Mouse (Mus musculus) monocyte, adult 2 months (primary cell): ENCODE results near the gene Osbpl5.

Experiments
- DNase-seq, 2 experiments: peaks; one replicate each; pipeline ENCODE4 v3.0.0; 2022; ENCODE audit warnings: low spot score in 2 of 2, low read depth in 1 of 2

Gene Osbpl5

GRCm38 (mm10) chr7:143756125-143757026 lies at the start of gene Osbpl5:
Osbpl5 (minus strand) TSS chr7:143756985.
- DNase-seq = no peak

DNA sequence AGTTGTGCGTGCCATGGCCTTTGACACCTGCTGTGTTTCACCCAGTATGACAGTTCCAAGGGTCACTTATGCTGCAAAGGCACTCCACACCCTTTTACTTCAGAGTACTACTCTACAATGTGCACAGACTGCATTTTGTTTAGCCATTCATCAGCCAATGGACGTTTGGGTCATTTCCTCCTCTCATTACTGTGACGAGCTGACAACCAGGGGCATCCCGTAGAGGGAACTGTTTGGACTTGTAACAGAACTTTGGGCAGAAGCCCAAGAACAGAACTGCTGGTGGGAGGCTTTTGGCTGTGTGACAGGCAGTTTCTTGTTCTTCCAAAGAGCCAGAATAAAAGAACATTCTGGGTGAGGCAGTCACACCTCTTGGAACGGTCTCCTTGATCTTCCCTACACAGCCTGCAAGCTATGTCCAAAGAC lies 48.4 kb upstream of the Osbpl5 start:
- DNase-seq = no peak

DNA sequence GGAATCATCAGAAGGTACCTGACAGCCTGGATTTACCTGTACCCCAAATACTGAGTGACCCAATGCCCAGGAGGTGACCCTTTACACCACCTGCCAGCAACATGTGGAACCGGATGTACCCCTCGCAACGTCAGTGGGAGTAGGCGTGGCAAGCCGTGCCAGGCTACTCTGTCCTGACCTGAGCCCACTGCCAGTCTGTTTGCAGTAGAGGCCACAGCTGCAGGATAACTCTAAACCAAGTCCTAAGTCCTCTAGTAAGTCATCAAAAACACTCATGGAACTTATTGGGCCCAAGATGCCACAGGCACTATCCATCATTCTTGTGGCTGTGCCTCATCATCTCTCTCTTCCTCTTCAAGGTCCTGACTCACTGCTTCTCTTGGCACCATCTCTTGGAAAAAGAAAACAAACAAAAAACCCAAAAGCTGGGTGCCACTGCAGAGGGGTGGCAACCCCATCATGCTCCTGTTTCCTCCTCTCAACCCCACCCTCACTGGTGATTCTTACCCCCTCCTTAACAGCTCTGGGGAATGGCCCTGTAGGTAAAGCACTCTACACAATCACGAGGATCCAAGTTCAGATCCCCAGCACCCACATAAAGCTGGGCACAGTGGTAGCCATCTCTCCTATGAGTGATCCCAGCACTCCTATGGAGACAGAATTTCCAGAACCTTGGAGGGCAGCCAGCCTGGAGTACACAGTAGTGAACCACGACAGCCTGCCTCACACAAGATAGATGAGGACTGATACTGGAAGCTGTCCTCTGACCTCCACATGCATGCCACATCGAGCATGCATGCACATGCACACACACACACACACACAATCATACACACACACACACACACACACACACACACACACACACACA lies 44.6 kb upstream of the Osbpl5 start:
- DNase-seq = no peak

- DNase-seq = no peak
These were observed 44.0 kb upstream of the Osbpl5 start for GRCm38 (mm10) chr7:143800770-143801169.

DNA sequence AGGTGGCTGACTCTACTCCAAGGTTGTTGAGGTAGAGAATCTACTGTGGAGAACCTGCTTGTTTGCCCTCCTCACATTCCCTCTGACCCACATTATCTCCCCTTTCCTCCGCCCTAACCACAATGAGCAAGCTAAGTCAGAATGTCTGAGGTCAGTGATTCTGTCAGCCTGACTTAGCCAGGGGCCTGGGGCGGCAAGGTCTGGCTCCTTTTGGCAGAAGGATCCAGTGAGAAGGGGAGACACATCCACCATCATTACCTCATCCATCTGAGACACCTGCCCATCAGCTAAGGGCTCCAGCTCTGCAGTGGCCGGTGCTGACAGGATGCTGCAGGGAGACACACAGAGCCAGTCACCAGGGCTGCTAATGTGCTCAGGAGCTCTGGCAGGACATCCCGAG lies 42.0 kb upstream of the Osbpl5 start:
- DNase-seq = no peak

GRCm38 (mm10) chr7:143793121-143793520 lies 36.3 kb upstream of the Osbpl5 start:
- no peak for DNase-seq

DNA sequence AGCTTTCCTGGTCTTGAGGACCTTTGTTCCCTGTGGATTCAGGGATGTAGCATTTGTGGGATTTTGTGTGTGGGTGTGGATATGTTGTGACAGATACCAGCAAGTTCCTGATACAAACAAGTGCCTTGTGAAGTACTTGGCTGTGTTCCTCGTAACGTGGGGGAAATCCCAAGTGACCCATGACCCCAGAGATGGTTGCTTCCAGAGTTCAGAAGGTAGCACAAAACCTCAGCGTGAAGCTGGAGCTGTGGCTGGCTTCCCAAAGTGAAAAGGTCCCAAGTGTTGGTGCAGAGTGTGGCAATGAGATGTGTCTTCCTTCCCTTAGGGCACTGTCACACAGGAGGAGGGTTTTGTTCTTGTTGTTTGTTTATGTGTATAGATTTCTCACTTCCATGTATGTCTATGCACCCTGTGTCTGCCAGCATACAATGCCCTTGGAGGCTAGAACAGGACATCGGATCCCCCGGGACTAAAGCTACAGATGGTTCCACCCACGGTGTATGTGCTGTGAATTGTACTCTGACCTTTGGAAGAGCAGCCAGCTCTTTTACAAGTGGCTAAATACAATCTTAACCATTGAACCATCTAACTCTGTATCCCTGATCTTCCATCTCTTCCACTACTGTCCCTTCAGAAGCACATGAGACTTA lies 35.7 kb upstream of the Osbpl5 start:
- no peak for DNase-seq

DNA sequence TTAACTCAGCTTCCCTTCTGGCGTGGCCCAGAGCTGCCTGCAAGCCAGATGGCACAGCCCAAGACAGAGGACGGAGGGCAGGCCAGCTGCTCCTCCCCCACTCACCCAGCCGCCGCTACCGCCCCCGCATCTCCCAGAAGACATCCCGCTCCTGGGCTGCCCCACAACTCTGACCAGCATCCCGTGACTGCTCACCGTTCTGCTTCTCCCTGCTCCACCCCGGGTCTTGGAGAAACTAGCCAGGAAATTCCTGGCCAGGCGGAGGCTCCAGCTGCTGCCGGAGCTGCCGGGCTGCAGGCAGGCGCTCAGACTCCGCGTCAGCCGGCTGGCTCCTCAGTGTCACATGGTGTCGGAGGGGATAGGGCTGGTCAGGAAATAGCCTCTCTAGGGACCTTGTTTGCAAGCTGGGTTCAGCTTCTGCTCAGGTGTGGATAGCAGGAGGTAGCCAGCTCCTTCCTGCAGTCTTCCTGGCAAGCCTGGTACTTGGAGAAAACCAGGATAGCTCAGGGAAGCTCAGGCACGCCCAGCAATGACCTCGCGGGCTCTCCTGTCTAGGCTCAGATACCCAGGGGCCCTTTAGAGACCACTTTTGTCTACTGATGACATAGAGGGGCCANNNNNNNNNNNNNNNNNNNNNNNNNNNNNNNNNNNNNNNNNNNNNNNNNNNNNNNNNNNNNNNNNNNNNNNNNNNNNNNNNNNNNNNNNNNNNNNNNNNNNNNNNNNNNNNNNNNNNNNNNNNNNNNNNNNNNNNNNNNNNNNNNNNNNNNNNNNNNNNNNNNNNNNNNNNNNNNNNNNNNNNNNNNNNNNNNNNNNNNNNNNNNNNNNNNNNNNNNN lies 27.4 kb upstream of the Osbpl5 start, which contains the start of gene Mrgpre:
Gene Mrgpre (minus strand): TSS at position 505 of the 834 bp plus-strand sequence.
- DNase-seq = no peak

DNA sequence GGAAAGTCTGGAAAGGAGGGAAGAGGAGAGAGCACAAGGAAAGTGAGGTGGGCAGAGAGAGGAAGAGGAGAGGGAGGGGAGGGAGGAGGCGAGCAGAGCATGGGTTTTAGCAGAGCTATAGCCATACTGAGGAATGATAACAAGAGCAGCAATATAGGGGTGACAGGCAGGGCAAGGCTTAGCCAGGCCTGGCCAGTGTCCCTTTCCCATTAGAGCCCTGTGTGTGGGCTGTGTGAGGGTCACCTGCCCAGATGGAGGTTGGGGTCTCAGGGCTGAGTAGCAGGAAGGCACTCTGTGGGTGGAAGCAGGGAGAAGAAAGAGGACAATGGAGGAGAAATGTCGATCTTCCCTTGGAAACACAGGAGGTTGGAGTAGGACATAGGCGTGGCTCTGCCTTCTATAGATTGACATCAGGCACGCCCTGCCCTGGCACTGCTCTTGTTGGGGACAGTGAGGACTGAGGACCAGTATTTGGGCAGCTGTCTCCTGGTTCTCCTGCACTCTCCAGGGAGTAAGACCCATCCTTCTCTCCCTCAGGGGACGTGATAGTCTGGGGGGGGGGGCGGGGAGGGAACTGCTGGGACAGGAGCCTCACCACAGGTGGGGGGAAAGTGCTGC lies 26.7 kb upstream of the Osbpl5 start:
- no peak for DNase-seq

GRCm38 (mm10) chr7:143777375-143777774 lies 20.6 kb upstream of the Osbpl5 start:
- DNase-seq = no peak

GRCm38 (mm10) chr7:143776137-143776536 lies 19.4 kb upstream of the Osbpl5 start:
- DNase-seq = no peak

DNA sequence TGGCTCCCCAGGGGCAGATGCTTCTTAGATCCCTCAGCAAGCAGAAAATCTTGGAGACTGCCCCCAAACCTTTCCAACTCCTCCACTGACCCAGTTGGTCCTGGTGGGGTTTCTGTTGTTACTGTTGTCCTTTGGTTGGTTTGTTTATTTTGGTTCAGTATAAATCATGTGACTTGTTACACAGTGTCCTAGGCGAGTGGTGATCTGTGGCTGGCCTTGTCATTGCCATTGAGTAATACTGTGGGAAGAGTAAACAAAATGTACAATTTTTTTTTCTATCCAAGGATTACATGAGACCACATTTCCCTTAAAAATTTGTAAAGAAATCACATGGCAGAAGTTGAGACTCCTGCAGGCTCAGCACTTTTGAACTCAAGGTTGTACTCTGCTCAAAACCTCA lies 12.7 kb upstream of the Osbpl5 start:
- no peak for DNase-seq

DNA sequence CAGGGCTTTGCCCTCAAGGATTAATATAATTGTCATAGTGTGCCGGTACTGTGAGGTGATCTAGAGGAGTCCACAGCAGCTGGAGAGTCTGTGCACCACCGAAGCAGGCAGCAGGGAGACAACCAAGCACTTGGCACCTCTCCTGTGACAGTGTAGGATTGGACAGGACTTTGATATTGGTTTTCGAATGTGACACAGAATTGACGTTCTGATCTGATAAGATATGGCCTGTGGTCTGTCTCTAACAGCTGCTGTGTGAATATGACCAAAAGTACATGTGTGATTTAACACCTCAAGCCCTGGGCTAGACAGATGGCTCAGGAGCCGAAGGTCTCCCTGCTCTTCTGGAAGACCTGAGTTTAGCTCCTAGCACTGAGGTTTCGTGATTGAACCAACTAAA lies 11.5 kb upstream of the Osbpl5 start:
- no peak for DNase-seq

DNA sequence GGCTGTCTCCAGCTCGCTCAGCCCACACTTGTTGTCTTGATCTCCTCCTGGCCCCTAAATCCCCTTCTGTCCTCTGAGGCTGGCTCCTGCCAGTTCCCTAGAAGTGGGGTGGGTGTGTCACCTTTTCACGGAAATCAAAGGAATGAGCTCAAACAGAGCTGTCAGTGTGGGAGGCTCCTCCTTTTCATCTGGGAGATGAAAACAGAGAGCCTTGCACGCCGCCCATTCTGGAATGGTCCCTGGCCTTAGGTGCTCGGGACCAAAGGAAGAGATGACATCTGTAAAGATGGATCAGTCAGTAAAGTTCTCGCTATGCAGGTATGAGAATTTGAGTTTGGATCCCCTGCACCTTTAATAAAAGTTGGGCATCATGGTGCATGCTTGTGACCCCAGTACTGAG lies 10.1 kb upstream of the Osbpl5 start, which contains the start of gene Mrgprg:
Gene Mrgprg (minus strand): TSS at position 101 of the 400 bp plus-strand sequence.
- no peak for DNase-seq

DNA sequence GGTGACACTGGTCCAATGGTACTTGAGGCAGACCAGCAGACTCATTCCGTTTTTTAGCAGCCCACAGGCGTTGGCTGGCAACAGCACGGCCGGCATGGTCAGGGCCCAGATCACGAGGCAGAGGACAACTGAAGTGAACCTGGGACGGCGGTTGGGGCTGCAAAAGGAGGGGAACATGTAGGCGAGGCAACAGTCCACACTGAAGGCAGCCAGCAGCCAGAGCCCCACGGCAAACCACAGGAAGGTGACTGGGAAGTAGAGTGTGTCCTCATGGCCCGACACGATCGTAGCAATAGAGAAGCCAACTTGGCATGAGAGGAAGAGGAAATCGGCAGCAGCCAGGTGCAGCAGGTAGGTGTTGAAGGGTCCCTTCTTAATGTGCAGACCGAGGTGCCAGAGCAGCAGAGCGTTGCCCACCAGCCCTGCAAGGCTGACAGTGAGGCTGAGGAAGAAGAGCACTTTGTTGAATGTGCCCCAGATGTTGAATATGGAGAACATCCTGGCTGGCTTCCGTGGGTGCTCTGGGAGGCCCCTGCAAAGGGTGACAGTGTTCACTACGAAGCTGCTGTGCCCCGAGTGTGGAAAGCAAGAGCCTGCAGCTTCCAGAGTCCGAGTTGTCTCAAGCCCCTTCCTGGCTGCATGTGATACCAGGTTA lies 8.2 kb upstream of the Osbpl5 start:
- no peak for DNase-seq

DNA sequence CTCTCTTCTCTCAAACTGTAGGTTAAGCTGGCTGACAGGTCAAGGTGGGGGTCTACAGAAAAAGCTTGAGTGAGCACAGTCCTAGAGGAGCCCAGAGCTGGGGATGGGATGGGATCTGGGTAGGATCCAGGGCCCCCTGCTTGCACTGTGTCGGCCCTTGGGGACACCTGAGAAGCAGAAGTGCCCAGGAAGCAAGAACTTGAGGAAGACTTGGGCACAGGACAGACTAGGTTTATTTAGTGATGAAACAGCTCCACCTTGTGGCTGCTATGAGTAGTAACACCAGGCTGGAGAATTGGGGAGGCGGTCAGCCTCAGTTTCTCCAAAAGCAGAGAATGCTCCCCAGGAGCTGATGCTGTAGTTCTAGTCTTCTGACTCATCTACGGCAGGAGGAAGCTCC lies 7.0 kb upstream of the Osbpl5 start:
- no peak for DNase-seq

- no peak for DNase-seq
These were observed 2.2 kb upstream of the Osbpl5 start for GRCm38 (mm10) chr7:143758956-143759355.

DNA sequence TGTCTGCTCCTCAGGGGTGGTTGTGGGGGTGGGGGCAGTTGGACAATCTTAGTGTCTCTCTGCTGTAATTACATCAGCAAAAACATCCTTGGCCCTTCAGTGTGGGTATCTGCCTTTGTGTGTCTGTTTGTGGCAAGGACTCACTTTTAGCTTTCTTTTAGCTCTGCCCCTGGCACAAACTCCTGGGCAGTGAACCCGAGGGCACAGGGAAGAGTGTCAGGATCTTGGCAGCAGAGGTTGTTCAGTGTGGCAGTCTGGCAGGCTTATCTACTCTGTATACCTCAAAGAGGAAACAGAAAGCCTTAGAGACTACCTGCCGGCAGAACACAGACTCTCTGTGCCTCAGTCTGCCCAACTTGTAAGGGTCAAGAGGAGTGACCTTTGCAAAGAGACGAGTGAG lies 911 bp upstream of the Osbpl5 start:
- DNase-seq = no peak

- DNase-seq = peak; percentile 30 to 50
These were observed 224 bp upstream of the Osbpl5 start for GRCm38 (mm10) chr7:143757027-143757390.
